Mouse (Mus musculus): ENCODE results near the gene Myh8. TPM values are rescaled to one million over a fixed set of nuclear protein-coding genes. Genes with fewer than 3 reads are reported as not detected.

The Myh8 gene
- 1.9 and 7.5 TPM in 2 replicates for polyA plus RNA-seq (2012; rRNA removed)

DNA sequence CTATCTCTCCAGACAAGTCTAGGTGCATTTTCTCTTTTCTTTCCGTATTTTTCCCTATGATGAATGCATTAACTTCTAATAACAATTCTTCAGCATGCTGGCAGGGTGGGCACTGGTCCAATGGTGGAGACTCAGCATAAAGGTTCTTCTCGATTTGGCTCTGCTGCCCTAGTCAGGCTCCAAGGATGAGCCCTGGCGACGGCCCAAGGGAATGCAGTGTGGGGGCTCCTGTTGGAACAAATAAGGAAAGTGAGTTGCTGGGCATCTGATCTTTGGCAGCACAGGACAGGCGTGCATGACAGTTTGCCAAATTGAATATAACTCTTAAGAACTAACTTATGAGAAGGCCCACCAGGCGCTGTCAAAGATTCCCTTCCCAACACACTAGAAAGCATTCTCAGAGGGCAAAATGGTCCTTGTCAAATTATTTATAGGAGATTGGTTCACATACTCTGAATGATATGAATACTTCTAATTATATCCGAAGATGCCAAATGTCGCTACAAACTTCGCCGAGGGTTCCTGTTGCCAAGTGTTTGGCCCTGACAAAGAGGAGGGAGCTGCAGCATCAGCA is at the start of gene Myh8:
Myh8 (plus strand) TSS at position 524 of the 574 bp plus-strand sequence.

DNA sequence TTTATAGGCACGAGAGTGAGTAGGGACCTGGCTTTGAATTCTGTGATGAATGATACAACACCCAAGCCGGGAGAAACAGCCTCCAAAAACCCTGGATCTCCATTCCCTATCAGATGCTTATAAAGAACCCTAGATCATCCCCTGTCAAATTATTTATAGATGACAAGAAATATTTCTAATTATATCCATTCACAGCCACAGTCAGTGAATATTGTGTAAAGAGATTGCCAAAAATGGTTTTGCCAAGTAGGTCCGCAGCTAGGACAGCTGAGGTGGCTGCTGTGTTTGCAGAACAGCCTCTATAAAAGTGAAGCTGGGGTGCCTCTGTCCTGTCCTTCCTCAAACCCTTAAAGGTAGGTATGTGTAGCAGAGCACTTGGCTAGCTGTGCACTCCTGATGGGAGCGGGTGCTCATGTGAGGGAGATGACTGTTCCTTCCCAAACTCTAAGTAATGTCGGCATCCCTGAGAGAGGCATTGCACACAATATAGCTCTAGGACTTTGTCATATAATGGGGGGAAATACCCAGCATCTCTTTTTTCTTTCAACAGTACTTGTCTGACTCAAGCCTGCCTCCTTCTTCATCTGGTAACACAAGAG is 39.3 kb upstream of the Myh8 start, which contains the start of gene Myh4:
Myh4 (plus strand) TSS at position 549 of the 599 bp plus-strand sequence.

DNA sequence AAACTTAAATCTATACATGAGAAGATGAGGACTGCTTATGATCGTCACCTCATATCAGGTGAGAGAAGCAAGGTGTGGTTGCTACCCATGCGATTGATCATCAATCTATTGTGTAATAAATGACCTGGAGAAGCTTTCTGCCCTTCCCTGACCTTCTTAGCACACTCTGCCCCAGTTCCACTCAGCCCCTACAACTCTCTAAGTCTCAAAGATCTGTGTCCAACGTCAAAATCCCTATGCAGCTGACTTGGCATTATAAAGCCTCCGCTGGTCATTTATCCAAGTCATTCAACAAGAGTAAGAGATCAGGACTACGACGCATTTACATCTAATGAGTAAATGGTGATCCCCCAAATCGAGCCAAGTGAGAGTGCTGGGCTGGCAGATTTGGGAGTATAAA is 44.4 kb downstream of the Myh8 start, which contains the start of gene Myh13:
Myh13 (plus strand) TSS at position 301 of the 400 bp plus-strand sequence.

Other genes with a start within 250 kb of the Myh8 start
- gene Adprm, start 224.5 kb upstream of the Myh8 start, polyA plus RNA-seq (2012; rRNA removed), result 1.6 and 2.5 TPM in 2 replicates
- 4.2 and 4.3 TPM in 2 replicates for gene Sco1, start 224.5 kb upstream of the Myh8 start, polyA plus RNA-seq (2012; rRNA removed)
- 0.02 and 0.05 TPM in 2 replicates for gene Myh3, start 198.8 kb upstream of the Myh8 start, polyA plus RNA-seq (2012; rRNA removed)
- 0.68 and 0.74 TPM in 2 replicates for gene Myh2, start 106.1 kb upstream of the Myh8 start, polyA plus RNA-seq (2012; rRNA removed)
- 2.5 and 7.2 TPM in 2 replicates for gene Myh1, start 77.1 kb upstream of the Myh8 start, polyA plus RNA-seq (2012; rRNA removed)
- 0.11 TPM in 1 of 2 replicates, not detected in the other for gene Myh4, start 39.1 kb upstream of the Myh8 start, polyA plus RNA-seq (2012; rRNA removed)
- 0.09 TPM in 1 of 2 replicates, not detected in the other for gene Myh13, start 44.5 kb downstream of the Myh8 start, polyA plus RNA-seq (2012; rRNA removed)
- 3.3 and 3.9 TPM in 2 replicates for gene Gas7, start 178.3 kb downstream of the Myh8 start, polyA plus RNA-seq (2012; rRNA removed)

Measured in stomach, adult 2 months (tissue).